Mouse (Mus musculus) liver, postnatal 0 days (tissue): ENCODE results near the gene Rnf168.

ENCODE experiments used
- CTCF ChIP-seq: sonication (generic); IDR thresholded peaks from 2 replicates; pipeline ENCODE4 v1.5.1; 2016; ENCODE audit warnings: antibody characterized with exemption, low read depth
- EP300 ChIP-seq: IDR thresholded peaks from 2 replicates; pipeline ENCODE4 v1.6.1; 2016; ENCODE audit warnings: antibody characterized with exemption, low read depth, mild to moderate bottlenecking

GRCm38 (mm10) chr16:32316601-32317000 is 39.3 kb downstream of the Rnf168 start:
- no peak for TF ChIP-seq CTCF
- TF ChIP-seq EP300, result no peak
